Mouse (Mus musculus) CH12F3 (cell line): ENCODE data around the gene Gm21958.
"Not testable (repeated sequence)": the region's sequence is repeated elsewhere in the genome, so short reads cannot be mapped to it uniquely, and the experiment has no call there.

Experiments used
- in situ Hi-C: fragments of 300-500 bp; cut with MboI; formaldehyde crosslinking; loops from 2 replicates; pipeline ENCODE4 v1.14.3; 2020; ENCODE audit warnings: low sequenced_read_pairs

Gene Gm21958

DNA sequence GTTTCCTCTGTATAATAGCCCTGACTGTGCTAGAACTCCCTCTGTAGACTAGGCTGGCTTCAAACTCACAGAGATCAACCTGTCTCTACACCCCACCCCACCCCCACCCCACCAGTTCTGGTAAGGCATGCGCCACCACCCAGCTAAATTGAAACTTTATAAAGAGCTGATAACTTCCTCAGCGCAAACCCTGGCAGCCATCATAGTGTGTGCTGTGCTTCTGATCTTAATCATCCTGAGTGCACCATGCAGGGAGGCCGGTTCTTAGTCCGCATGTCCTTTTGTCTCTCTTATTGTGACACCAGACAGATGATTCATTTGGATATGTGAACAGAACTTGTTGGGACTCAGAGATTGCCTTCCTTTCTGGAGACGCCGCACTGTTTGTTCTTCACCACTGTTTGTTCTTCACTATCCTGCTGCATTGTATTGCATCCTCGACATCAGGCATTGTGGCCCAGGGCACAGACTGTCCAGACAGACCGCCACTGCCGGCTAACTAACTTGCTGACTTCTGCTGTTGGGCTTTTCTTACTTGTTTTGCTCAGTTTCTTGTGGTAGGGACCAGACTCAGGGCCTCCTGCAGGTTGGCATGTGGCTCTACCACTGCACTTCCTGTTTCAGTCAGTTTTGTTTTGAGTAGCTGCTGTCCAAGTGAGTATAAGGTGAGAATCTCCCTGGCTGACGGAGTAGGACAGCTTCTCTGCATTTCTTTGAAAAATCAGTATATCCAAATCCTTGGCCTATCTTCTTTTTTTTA lies 9.8 kb upstream of the Gm21958 start:
- in situ Hi-C loops, result no loop called here

DNA sequence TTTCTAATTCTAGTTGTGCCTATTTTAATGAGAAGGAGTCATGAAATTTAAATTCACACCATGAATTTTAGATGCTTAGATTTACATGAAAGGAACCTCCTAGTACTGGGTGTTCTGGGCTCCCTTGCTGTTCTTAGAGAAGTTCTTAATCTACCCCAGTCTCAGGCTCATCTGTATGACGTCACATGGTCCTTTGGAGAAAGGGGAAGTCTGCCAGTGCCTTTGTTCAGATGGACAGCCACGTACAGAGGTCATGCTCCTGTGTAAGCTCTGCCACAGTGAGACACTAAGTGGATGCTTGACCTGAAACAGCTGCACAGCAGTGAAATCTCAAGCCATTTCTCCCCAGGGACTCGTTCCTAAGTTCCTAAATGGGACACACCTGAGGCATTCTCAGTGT lies 4.8 kb upstream of the Gm21958 start:
- in situ Hi-C loops, result no loop called here

DNA sequence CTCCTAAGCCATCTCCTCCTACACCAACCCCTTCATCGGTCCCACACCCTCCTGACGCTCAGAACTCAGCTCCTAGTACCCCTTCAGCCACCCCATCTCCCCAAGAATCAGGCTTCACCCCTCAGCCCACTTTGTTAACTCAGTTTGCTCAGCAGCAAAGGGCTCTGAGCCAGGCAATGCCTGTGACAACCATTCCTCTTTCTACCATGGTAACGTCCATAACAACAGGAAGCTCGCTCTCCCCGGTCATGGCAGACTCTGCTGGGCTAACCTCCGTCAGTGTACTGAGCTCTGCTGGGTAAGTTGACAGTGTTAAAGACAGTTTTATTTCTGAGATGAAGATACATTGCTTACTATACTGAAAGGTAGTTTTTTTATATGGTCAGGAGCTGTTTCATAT lies 3.2 kb upstream of the Gm21958 start:
- in situ Hi-C loops, result no loop called here

DNA sequence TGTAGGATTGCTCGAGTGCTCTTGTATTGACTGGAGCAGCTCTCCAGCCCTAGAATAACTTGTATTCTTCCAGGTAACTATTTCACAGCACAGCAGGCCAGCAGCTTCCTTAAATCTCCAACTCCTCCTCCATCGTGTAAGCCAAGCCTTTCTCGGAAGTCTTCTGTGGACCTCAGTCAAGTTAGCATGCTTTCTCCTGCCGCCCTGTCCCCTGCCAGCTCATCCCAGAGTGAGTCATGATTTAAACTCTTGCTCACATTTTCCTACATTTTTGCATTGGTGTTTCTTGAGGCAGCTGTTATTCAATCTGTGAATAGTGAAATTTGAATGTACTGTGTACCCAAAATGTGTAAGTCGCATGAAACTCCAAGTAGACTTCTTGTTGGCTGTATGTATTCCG lies 1.3 kb upstream of the Gm21958 start:
- in situ Hi-C loops, result no loop called here

DNA sequence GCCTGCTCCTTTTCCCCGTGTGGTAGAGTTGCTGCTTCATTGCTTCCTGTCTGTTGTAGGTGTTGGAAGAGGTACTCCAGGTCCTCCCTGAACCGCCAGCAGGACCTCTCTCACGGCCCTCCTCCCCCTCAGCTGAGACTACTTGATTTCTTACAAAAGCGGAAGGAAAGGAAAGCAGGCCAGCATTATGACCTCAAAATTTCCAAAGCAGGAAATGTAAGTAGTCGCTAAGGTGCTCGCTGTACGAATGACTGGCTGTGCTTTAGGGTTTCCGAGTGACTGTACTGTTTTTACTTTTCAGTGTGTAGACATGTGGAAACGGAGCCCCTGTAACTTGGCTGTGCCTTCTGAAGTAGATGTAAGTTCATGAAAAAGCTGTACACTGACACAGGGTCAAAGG lies 5.2 kb downstream of the Gm21958 start:
- in situ Hi-C loops, result no loop called here

DNA sequence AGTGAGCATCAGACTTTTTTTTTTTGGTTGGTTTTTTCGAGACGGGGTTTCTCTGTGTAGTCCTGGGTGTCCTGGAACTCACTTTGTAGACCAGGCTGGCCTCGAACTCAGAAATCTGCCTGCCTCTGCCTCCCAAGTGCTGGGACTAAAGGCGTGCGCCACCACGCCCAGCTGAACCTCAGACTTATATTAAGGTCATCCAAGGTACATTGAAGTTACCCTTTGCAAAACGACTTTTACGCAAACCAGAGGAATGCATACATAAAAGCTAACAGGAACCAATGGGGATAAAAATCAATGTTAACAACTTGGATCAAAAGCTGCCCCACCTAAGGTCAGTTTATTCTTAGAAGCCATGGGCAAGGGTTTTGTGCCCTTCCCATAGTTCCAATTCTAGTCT lies 10.0 kb downstream of the Gm21958 start:
- in situ Hi-C loops, result not testable (repeated sequence)

DNA sequence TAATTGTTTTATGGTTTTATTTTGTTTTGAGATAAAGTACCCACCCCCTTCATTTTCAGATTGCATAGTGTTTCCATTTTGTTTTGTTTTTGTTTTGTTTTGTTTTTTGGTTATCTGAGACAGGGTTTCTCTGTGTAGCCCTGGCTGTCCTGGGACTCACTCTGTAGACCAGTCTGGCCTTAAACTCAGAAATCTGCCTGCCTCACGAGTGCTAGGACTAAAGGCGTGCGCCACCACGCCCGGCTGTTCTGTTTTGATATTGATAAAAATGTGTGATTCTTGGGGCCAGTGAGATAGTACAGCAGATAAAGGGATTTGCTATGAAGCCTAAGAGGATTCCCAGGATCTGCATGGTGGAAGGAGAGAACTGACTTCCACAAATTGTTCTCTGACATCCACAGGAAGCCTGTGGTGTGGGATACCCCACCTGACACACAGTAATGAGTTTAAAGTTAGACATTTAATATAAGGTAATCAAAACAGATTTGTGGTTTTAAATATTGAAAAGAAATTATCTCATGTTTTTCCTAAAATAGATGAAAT lies 14.3 kb downstream of the Gm21958 start:
- in situ Hi-C loops, result no loop called here

DNA sequence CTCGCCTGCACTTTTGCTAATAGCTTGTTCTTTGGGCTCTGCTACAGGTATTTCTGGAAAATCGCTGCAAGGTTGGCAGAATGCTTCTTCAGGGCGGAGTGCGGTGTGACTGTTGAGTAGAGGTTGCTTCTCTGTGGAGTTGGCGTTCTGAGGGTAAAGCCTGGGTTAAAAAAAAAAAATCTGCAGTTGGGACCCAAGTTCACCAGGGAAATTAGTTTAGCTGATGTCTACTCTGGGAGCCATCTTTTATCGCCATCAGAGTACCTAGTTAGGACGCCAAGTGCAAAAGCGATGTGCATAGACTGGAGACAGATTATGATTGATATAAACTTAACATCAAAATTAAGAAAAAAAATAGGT lies 21.1 kb downstream of the Gm21958 start:
- in situ Hi-C loops, result no loop called here

DNA sequence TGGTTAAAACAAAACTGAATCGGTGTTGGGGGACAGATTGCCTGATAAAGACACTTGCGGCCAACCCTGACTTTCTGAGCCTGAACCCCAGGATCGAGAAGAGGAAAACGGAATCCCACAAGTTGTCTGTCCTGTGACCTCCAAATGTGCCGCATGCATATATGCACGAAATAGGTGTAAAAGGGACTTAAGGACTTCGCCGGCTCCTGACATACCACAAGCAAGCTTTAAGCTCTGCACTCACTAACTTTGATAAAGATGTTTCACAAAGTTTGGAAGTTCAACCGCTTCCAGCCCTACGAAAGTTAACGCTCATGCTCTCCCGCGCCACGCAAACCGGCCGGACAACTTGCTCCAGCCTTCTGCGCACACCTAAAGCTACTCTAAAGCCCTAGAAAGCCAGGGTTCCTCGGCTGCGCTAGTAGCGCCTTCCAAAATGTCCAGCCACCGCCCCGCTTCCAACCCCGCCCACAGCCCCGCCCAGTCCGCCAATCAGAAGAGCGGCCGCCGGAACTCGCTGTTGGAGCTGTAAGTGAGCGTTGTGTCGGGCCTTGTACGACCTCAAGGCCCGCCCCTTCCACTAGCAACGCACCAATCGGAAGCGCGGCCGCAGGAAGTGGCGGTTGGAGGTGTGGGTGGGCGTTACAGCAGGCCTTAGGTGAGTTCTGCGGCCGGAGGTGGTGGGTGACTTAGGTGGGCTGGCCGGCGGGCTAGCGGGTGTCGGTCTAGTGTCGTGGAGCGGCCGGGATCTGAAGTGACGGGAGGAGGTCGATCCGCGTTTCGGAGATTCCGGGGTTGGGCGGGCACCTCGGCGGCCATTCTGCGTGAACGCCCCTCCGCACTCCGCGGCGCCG lies 21.7 kb downstream of the Gm21958 start, which contains the start of gene Supt20:
Gene Supt20 (plus strand): TSS at position 606 of the 854 bp plus-strand sequence.
- in situ Hi-C loops, result no loop called here

DNA sequence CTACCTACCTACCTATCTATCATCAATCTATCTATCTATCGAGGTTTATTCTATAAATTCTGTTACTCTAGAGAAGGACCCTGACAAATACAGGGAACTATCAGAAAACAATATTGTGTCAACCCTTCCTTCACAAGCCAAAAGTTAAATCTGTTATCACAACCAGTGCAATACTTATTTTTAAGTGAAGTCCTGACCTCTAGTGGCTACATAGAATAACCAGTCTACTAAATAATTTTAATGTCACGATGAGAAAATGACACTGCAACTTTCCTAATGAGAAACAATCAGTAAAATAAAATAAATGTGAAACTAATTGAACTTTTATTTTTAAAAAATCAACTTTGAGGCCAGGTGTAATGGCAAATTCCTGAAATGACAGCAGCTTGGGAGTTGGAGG lies 25.1 kb downstream of the Gm21958 start:
- in situ Hi-C loops, result loop anchor here (10.0 kb wide), 1 partner anchor 334 kb away; no protein-coding TSS in a partner anchor

DNA sequence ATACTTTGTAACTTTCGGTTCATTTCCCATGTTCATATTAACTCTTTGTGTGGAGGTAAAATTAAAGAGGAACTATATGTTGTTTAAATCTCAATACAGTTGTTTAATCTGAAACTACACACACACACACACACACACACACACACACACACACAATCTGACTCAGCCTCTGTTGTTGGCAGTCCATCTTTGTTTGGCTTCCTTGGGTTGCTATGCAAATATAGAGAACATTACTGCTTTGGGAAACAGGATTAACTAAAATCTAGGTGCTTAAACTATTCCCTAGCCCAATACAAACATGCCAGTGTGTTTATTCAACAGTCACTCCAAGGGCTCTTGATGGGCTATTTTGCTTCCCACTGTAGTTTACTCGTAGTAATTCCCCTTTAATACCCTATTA lies 26.9 kb downstream of the Gm21958 start:
- in situ Hi-C loops, result loop anchor here (10.0 kb wide), 1 partner anchor 332 kb away; no protein-coding TSS in a partner anchor

DNA sequence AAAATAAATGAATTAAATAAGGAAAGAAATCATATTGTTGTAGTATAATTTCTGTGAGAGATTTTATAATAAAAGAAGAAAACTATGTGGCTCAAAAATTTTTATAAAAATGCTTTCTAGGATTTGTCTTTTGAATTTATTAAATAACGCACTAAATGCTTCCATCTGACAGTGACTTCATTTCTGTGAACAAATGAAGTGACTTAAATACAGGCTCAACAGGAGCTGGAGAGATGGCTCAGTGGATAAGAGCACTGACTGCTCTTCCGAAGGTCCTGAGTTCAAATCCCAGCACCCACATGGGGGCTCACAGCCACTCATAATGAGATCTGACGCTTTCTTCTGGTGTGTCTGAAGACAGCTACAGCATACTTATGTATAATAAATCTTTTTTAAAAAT lies 29.0 kb downstream of the Gm21958 start:
- in situ Hi-C loops, result loop anchor here (10.0 kb wide), 1 partner anchor 330 kb away; no protein-coding TSS in a partner anchor

DNA sequence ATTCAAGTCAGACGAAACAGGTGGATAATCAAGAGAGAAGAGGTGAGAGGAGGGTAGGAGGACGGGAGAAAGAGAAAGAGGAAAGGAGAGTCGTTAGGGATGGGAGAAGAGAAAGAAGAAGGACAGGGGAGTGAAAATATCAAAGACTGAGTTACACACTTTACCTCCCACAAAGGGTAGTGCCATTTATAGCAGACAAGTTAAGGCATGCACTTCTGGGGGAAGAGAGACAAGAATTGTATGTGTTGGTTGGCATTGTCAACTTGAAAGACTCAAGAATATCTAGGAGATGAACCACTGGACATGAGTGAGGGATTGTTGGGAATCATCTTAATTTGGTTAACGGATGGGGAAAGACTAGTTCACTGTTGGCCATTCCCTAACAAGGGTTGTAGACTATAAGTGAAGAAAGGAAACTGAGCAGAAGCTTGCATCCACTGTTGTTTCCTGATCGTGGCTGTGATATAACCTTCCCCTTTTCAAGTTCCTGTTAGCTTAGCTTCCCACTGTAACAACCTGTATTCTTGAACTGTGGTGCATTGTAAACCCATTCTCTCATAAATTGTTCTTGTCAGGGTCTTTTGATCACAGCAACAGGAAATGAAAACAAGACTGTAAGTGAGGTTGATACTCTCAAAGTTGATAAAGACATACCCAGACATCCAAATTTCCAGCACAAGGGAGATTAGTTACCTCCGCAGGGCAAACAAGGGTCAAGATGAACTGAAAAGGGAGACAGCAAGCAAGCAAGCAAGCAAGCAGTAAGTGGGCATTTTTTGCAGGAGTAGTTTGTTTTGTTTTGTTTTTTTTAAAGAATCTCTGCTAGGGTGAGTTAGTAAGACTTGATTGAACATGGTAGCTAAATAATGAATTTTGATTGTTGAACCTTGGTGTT lies 32.6 kb downstream of the Gm21958 start:
- in situ Hi-C loops, result loop anchor here (10.0 kb wide), 1 partner anchor 327 kb away; no protein-coding TSS in a partner anchor

DNA sequence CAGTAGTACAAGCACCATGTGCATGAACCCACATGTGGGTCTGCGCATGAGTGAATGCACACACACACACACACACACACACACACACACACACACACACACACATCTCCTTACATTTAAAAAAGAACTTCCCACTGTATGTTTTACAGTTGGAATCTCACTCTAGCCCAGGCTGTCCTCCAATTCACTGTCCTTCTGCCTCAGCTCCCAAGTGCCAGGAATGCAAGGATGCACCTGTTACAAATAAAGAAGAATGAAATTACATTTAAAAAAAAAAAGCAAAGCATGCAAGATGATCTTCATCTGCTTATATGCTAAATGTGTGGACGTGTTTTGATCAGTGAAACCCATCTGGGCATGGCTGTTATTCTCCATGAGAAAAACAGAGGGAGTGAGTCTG lies 37.3 kb downstream of the Gm21958 start:
- in situ Hi-C loops, result no loop called here

DNA sequence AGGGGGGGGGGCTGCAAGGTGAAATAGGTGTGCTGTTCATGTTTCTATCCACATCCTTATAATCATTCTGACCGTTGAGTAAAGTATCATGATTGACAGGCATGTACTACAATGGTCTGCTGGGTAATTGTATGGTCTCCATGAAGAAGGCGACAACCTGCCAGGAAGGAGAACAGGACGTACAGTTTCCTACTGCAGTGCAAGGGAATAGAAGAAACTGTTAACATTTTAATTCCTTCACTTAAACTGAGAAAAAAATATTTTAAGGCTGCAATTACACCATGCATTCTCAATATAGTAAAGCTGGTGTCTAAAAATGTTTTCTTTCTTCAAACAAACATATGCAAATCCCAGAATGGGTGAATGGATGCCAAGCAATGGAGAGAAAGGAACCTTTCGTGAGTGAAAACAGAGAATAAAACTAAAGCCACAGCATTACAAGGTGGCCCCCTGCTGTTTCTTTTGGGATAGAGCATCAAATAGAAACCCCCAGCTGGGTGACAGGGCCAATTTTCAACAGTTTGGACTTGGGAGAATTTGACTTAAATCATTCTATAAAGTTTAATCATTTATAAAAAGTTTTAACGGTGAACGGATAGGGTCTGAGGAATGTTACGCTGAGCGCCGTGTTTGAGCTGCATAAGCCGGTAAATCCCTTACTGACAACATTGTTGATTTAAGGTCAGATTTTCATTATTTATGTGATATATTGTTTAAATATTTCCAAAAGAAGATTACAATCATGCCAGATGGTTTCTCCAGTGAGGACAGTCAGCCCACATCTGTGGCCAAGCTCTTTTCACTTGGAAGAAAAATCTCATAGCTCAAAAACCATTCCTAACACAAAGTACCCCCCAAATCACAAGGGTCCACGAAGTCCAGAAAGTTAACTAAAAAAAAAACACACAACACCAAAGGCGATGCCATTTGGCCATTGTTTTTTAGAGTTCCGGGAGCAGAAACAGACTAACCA lies 41.3 kb downstream of the Gm21958 start:
- in situ Hi-C loops, result no loop called here

DNA sequence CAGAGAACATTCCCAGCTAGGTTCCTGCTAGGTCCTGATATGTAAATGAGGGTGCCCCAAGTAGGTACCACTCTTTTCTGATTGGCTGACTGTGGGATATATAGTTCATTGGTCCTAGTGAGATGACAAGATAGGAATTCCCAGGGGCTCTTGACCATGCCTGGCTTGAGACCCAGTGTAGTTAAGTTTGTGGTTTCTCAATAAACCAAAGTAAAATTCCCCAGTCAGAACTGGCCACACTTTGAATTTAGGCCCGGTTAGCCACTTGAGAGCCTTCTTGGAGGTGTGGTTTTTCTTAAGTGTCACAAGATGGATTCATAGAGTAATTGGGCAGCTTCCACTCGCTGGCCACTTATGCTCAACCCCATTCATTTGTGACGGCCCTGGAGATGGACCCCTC lies 42.0 kb downstream of the Gm21958 start:
- in situ Hi-C loops, result no loop called here

DNA sequence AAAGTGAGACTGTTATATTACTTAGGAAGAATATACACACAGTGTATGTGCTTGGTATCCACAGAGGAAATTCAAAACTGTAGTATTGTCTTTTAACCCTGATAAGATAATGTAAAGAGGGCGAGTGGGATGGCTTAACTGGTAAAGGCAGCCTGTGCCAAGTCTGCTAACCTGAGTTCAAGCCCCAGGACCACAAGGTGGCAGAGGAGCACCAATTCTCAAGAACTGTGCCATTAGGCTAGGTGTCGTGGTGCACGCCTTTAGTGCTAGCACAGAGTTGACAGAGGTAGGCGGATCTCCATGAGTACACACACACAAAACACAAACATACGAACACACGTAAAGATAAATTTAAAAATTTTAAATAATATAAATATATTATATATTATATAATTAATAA lies 44.6 kb downstream of the Gm21958 start:
- in situ Hi-C loops, result no loop called here

DNA sequence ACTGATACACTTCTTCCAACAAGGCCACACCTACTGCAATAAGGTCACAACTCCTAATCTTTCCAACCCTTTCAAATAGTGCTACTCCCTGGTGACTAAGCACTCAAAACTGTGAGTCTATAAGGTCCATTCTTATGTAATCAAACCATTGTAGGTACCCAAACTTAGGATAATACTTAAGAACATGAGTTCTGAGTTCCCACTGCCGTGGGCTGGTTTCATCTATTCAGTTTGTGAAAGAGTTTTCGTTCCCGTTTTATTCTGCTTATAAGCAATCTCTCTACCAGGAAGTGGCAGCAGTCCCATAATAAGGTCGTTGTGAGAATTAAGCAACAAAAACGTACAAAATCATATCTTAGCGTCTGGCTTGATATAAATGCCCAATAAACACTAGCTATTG lies 45.4 kb downstream of the Gm21958 start:
- in situ Hi-C loops, result no loop called here

DNA sequence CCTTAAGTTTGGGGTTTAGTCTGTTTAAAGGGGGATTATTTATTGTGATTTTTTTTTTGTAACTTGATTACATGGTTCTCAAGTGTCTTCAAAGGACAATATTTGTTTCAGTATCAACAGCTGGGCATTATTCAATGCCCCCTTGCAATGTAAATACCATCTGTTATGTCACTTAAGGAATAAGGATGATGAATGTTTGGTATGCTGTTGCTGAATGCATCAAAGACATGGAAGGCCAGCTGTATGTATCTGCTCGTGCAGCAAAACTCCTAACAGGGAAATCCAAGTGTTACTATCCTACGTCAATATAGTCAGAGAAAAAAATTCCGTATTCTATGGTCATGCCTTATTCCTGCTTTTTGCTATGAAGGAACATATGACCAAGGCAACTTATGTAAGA lies 46.0 kb downstream of the Gm21958 start:
- in situ Hi-C loops, result no loop called here
